Mouse (Mus musculus) kidney, adult 11 months (tissue): ENCODE data around the gene Tmem132c.

Experiments used
- DNase-seq: peaks from one replicate; pipeline ENCODE4 v3.0.0; 2022

Tmem132c gene

DNA sequence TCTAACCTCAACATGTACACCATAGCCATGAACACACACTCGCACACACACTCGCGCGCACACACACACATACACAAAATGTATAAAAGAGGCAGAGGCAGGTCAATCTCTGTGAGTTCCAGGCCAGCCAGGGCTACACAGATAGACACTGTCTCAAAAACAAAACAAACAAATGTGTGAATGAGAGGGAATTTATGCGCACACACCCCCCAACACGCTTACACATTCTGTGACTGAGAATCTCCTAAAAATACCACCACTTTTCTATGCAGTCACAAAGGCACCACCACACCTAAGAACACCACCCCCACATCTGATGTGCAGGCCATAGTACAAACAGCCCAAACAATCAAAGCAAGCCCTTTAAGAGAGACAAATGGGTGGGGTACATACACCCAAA lies 370.8 kb downstream of the Tmem132c start:
- DNase-seq: no peak
